Mouse (Mus musculus): ENCODE data around the gene Ntmt1. TPM values are rescaled to one million over a fixed set of nuclear protein-coding genes. Genes with fewer than 3 reads are reported as not detected.

Ntmt1 gene
- total RNA-seq (2014; rRNA removed) = 87.6 and 105 TPM in 2 replicates
- polyA plus RNA-seq (2015; fragmentation: Nextera tagmentation; extraction: Ambion mirVana) = 106 and 107 TPM in 2 replicates

DNA sequence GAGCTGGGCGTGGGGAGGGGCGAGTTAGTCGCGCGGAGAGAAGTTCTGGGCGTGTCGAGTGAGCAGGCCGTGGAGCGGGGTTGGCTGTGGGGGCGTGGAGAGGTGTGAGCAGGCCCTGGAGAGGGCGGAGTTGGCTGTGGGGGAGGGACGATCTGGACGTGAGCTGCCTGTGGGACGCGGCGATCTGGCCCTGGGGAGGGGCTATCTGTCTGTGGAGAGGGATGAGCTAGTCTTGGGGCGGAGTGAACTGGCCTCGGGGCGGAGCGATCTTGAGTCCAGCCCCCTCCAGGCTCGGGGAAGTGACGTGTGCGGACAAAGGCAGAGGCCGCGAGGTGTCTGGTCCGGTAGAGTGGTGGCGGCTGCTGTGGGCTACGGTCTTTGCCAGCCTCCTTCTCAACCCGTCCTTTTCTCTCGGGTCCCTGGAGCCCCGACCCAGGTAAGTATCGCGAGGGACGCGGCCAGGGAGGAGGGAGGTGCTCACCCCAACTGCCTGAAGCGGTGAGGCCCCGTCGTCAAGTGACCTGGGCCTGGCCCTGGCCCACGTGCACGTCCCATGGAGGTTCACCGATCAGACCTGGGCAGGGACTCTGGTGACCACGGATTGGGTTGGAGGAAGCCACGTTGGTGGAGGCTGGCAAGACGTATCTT lies at the start of gene Ntmt1:
Ntmt1 (plus strand) TSS at position 179 of the 648 bp plus-strand sequence.
- Histone ChIP-seq H3K27ac (ENCODE audit: low read depth, low read length) (peak within 1 kb of the TSS; percentile 85), H3K36me3 (ENCODE audit: insufficient read depth) (no peaks in the 10 kb centered on the region), H3K27me3 (ENCODE audit: insufficient read depth, low read length) (no peaks in the 10 kb centered on the region), H3K9me3 (ENCODE audit: low read length) (no peaks in the 10 kb centered on the region), H3K4me3 (ENCODE audit: low read depth, low read length) (peak within 1 kb of the TSS; percentile 71), H3K4me1 (ENCODE audit: insufficient read depth) (peaks cover 3% of the 10 kb centered on the region), H3K4me2 (ENCODE audit: low read depth) (peak within 1 kb of the TSS; percentile 91), H3K9ac (peak within 1 kb of the TSS; percentile 94)
- DNase-seq = peak; percentile 95
- 3% methylated on average over 44 of the region's 44 CpGs for WGBS
- ATAC-seq = peak; percentile 96
- TF ChIP-seq CTCF (IDR thresholded peaks at IDR 0.05; ENCODE audit: low read depth) = no peak

DNA sequence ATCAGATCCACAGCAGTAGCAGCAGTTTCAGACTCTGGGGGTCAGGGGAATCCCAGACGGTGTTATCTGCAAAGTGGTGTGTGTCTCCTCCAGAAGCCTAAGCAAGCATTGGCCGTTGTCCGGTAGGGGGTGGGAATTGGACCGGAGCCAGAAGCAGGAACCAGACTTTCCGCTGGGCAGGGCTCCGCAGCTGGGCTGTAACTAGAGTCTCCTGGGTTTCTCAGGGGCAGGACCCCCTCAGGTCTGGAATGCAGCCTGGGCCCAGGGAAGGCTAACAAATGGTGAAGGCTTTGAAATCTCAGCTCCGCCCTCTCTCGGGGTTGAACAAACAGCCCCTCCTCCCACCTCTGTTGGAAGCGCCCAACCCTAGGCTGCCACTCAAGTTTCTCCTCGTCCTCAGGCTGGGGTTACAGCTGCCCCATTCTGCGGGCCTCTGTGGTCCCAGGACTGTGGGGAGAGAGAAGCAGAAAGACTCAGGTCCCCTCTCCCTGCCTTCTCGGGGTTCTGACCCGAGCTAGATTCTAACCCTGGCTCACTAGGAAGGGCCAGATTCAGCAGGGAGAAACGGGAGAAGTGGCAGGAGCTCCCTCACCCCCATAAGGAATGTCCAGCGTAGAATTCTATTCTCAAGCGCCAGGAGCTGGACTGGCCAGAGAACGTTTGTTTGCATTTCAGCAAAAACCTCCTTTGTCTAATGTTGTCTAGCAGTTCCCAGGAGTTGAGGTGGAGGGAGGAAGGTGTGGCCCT lies 49.1 kb upstream of the Ntmt1 start:
- Histone ChIP-seq H3K4me3 (ENCODE audit: low read depth, low read length) (no peak overlapping the region), H3K36me3 (ENCODE audit: insufficient read depth) (no peaks in the 10 kb centered on the region), H3K4me2 (ENCODE audit: low read depth) (no peak overlapping the region), H3K9me3 (ENCODE audit: low read length) (no peaks in the 10 kb centered on the region), H3K4me1 (ENCODE audit: insufficient read depth) (no peaks in the 10 kb centered on the region), H3K27me3 (ENCODE audit: insufficient read depth, low read length) (no peaks in the 10 kb centered on the region), H3K9ac (no peak overlapping the region), H3K27ac (ENCODE audit: low read depth, low read length) (peak overlapping the region; percentile 22; the same call in 1 of the 2 replicates)
- 8% methylated on average over 17 of the region's 17 CpGs for WGBS
- ATAC-seq = peak; percentile 54
- peak; percentile 50 for TF ChIP-seq CTCF (IDR thresholded peaks at IDR 0.05; ENCODE audit: low read depth)
- DNase-seq = peak; percentile 63

DNA sequence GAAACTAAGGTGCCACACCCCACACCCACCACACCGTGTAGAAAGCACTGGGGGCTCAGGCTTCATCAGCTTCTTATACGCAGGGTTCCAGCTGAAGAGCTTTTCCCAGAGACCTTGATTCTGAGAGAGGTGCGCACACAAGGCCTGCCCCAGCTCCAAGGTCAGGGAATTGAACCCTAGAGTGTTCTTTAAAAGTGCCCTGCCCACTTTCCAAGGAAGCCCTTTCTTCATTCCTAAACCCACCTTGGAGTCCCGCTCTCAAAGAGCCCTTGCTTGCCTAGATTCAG lies 48.6 kb upstream of the Ntmt1 start:
- no peak overlapping the region for H3K9ac ChIP-seq
- peak overlapping the region; percentile 22; the same call in 1 of the 2 replicates for H3K27ac ChIP-seq (ENCODE audit: low read depth, low read length)
- no peaks in the 10 kb centered on the region for H3K4me1 ChIP-seq (ENCODE audit: insufficient read depth)
- no peaks in the 10 kb centered on the region for H3K9me3 ChIP-seq (ENCODE audit: low read length)
- H3K4me3 ChIP-seq (ENCODE audit: low read depth, low read length) = no peak overlapping the region
- no peak overlapping the region for H3K4me2 ChIP-seq (ENCODE audit: low read depth)
- DNase-seq = no peak
- ATAC-seq = no peak
- no peaks in the 10 kb centered on the region for H3K27me3 ChIP-seq (ENCODE audit: insufficient read depth, low read length)
- WGBS = 53% methylated on average over 4 of the region's 4 CpGs
- H3K36me3 ChIP-seq (ENCODE audit: insufficient read depth) = no peaks in the 10 kb centered on the region
- TF ChIP-seq CTCF (IDR thresholded peaks at IDR 0.05; ENCODE audit: low read depth) = no peak

DNA sequence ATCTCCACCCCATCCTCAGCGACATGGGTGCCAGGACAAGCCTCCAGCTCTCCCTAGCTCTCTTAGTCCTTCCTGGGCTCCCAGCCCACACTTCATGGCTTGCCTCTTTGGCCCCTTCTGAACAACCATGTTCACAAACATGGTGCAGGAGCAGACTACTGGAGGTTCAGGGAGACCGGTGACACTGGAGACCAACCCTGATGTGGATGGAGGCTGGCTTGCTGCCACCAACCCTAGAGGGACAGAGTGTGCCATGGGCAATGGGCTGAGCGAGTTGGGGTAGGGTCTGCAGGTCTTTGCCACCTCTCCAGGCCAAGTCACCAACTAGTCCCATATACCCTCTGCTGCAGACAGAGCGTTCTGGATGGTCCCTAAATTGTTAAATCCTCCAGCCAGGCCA lies 48.2 kb upstream of the Ntmt1 start:
- no peak overlapping the region for H3K4me3 ChIP-seq (ENCODE audit: low read depth, low read length)
- ATAC-seq = no peak
- no peak for TF ChIP-seq CTCF (IDR thresholded peaks at IDR 0.05; ENCODE audit: low read depth)
- DNase-seq = no peak
- H3K36me3 ChIP-seq (ENCODE audit: insufficient read depth) = no peaks in the 10 kb centered on the region
- H3K27me3 ChIP-seq (ENCODE audit: insufficient read depth, low read length) = no peaks in the 10 kb centered on the region
- no peak overlapping the region for H3K4me2 ChIP-seq (ENCODE audit: low read depth)
- H3K4me1 ChIP-seq (ENCODE audit: insufficient read depth) = no peaks in the 10 kb centered on the region
- no peaks in the 10 kb centered on the region for H3K9me3 ChIP-seq (ENCODE audit: low read length)
- 77% methylated on average over 4 of the region's 4 CpGs for WGBS
- H3K27ac ChIP-seq (ENCODE audit: low read depth, low read length) = no peak overlapping the region
- H3K9ac ChIP-seq = no peak overlapping the region

DNA sequence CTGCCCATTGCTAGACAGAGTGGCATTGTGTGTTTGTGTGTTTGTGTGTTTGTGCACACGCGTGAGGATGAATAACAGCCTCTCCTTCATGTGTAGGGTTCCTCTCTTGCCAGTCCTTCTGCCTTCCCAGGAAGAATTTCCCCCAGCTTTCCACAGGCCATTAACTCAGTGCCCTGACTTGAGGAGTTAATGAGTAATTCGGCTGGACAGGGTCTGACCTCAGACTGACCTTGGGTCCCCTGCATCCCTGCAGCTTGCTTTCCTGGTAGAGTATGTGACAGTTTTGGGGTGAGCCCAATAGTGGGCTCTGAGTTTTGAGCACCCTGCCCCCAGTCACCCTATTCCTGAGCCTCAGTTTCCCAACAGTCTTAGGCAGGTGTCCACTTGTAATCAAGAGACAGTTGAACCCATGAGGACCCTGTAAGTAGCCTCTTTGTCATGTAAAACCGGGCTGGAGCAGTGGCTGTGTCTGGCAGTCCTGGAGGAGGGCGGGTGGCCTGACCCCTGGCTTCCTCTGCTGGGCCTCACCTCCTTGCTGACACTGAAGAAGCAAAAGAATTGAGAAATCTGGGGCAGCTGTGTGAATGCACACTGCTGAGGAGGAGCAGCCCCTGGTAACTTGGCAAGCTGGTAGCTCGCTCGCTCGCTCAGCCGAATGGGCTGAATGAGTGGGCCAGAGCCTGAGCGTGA lies 47.6 kb upstream of the Ntmt1 start:
- TF ChIP-seq CTCF (IDR thresholded peaks at IDR 0.05; ENCODE audit: low read depth) = no peak
- Histone ChIP-seq H3K27me3 (ENCODE audit: insufficient read depth, low read length) (no peaks in the 10 kb centered on the region), H3K27ac (ENCODE audit: low read depth, low read length) (no peak overlapping the region), H3K4me2 (ENCODE audit: low read depth) (no peak overlapping the region), H3K4me1 (ENCODE audit: insufficient read depth) (no peaks in the 10 kb centered on the region), H3K4me3 (ENCODE audit: low read depth, low read length) (no peak overlapping the region), H3K9ac (no peak overlapping the region), H3K9me3 (ENCODE audit: low read length) (no peaks in the 10 kb centered on the region), H3K36me3 (ENCODE audit: insufficient read depth) (no peaks in the 10 kb centered on the region)
- WGBS = 55% methylated on average over 10 of the region's 10 CpGs
- DNase-seq (no peak), ATAC-seq (no peak)

DNA sequence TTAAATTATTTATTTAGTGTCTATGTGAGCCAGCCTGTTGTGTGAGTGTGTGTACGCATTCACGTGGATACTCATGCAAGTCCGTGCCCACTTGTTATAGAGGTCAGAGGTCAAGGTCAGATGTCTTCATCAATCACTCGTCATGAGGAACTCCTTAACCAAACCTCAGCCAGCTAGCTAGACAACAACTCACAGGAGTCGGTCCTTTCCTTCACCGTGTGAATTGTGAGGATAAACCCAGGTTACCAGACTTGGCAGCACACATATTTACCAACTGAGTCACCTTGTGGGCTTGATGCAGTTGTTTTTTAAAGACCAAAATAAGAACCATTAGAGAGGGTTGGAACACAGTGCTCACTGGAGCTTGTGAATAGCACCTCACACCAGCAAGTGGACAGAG lies 46.9 kb upstream of the Ntmt1 start:
- Histone ChIP-seq H3K4me3 (ENCODE audit: low read depth, low read length) (no peak overlapping the region), H3K36me3 (ENCODE audit: insufficient read depth) (no peaks in the 10 kb centered on the region), H3K4me1 (ENCODE audit: insufficient read depth) (no peaks in the 10 kb centered on the region), H3K4me2 (ENCODE audit: low read depth) (no peak overlapping the region), H3K9me3 (ENCODE audit: low read length) (no peaks in the 10 kb centered on the region), H3K27me3 (ENCODE audit: insufficient read depth, low read length) (no peaks in the 10 kb centered on the region), H3K9ac (no peak overlapping the region), H3K27ac (ENCODE audit: low read depth, low read length) (no peak overlapping the region)
- DNase-seq (no peak), ATAC-seq (no peak)
- WGBS = 58% methylated on average over 6 of the region's 6 CpGs
- TF ChIP-seq CTCF (IDR thresholded peaks at IDR 0.05; ENCODE audit: low read depth) = no peak

DNA sequence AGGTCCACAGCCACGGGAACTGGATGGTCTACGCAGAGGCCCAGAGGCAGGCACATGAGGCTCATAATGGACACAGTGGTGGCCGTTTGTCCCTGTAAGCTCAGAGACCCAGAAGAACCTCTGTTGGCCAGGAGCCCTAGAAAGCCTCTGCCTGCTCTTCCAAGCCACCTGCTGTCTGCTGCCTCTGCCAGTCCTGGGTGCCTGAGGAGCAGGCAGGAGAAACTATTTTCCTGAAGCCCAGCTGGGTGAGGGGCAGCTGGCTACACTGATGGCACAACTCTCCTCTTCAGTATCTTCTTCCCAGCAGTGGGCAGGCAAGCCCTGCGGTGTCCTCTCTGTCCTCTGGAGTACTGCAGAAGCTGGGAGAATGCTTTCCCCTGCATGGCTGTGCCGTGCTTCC lies 41.2 kb upstream of the Ntmt1 start:
- no peaks in the 10 kb centered on the region for H3K4me1 ChIP-seq (ENCODE audit: insufficient read depth)
- WGBS = 74% methylated on average over 5 of the region's 5 CpGs
- H3K9me3 ChIP-seq (ENCODE audit: low read length) = no peaks in the 10 kb centered on the region
- TF ChIP-seq CTCF (IDR thresholded peaks at IDR 0.05; ENCODE audit: low read depth) = no peak
- no peak overlapping the region for H3K4me2 ChIP-seq (ENCODE audit: low read depth)
- H3K36me3 ChIP-seq (ENCODE audit: insufficient read depth) = no peaks in the 10 kb centered on the region
- no peak overlapping the region for H3K27ac ChIP-seq (ENCODE audit: low read depth, low read length)
- no peak overlapping the region for H3K4me3 ChIP-seq (ENCODE audit: low read depth, low read length)
- no peak overlapping the region for H3K9ac ChIP-seq
- DNase-seq (no peak), ATAC-seq (no peak)
- H3K27me3 ChIP-seq (ENCODE audit: insufficient read depth, low read length) = no peaks in the 10 kb centered on the region
